Mouse (Mus musculus): ENCODE data around the gene Aff3. TPM values are rescaled to one million over a fixed set of nuclear protein-coding genes. Genes with fewer than 3 reads are reported as not detected.

The Aff3 gene
- total RNA-seq, 2 experiments from 2014 or later: 94.2 to 102 TPM

DNA sequence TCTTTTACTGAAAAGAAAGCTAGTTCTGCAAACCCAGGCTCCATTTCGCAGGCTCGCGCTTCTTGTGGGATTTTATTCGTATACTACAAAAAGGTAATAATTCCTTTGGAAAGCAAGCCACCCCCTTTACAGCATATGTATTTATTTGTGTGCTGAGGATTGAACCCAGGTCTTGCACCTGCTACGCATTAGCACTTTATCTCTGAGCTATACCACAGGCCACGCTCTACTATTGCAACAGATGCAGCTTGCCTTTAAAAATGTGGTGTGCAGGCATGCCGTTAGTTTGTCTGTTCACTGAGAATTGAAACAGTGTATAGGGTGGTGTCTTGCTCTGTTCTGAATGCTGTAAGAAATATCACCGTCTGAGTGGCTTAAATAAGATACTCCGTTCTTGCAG, 426.9 kb downstream of the Aff3 start:
- DNase-seq (ENCODE audit: low spot score in 2 of 2): no peak
- intact Hi-C loops (cut with DNase I): no loop called here

DNA sequence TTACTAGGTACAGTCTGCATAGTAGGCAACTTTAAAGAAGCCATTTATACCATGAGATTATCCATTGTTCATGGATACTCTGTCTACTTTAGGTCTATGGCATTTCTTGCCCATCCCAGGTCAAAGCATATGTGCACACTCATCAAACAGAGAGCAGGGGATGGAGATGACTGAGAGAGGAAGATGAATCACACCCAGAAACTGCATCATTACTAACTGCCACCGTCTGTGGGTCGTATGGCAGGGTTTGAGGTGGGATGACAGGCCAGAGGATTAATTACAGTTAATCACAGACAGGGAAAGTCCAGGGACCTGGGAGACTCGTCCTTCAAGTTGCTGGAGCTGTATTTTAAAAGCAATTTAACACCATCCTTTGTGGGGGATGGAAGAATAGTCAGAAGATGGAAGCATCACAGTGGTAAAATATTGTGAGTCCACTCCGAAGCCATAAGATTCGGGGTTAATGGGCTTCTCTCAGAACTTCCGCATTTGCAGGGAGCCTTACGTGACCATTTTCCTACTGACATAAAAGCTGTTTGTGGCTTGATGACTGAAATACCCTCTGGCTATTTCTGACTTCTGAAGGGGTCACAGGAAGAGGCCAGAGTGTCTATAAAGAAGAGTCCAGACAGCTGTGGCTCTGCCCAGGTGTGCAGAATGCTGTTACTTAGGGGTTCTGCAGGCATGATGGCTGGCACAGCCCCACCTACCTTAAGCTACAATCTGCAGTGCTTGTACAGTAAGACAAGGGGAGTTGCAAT, 427.5 kb downstream of the Aff3 start:
- intact Hi-C loops (cut with DNase I): no loop called here
- no peak for DNase-seq (ENCODE audit: low spot score in 2 of 2)

DNA sequence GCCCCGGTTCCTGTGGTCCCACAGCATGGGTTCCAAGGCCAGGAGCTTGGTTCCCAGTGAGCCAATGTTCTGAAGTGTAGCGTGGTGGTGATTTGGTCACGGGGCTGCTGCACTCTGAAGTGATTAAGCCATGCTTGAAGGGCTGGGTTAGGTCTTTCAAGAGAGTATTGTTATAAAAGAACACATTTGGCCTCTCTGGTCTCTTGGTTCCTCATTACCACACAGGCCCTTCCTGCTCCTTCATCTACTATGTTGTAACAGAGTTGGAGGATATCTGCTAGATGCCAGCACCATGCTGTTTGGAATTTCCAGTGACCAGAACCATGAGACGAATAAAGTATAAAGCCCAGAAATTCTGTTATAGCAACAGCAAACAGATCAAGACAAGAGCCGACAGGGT, 431.6 kb downstream of the Aff3 start:
- intact Hi-C loops (cut with DNase I): no loop called here

GRCm38 (mm10) chr1:38230041-38230440, 434.7 kb downstream of the Aff3 start:
- no peak for DNase-seq (ENCODE audit: low spot score in 2 of 2)
- intact Hi-C loops (cut with DNase I): no loop called here

More for the DNA sequence above, 431.6 kb downstream of the Aff3 start:
- DNase-seq (ENCODE audit: low spot score in 2 of 2): no peak

GRCm38 (mm10) chr1:38228806-38229205, 435.9 kb downstream of the Aff3 start:
- intact Hi-C loops (cut with DNase I): no loop called here
- no peak for DNase-seq (ENCODE audit: low spot score in 2 of 2)

DNA sequence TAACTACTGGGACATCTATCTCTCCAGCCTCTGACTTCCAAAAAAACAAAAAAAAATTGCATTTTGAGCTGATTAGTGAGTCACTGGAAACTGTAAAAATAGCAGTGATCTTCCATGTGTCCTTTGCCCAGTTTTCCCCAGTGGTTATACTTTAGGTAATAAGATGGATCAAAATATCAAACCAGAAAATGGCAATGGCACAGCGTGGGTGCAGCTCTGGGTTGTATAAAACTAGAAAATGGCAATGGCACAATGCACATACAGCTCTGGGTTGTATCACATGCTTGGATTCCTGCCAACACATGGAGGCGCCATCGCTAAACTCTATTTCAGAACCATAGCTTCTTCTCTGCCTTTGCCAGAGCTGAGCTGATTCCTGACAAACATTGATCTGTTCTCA, 439.6 kb downstream of the Aff3 start:
- intact Hi-C loops (cut with DNase I): no loop called here
- no peak for DNase-seq (ENCODE audit: low spot score in 2 of 2)

DNA sequence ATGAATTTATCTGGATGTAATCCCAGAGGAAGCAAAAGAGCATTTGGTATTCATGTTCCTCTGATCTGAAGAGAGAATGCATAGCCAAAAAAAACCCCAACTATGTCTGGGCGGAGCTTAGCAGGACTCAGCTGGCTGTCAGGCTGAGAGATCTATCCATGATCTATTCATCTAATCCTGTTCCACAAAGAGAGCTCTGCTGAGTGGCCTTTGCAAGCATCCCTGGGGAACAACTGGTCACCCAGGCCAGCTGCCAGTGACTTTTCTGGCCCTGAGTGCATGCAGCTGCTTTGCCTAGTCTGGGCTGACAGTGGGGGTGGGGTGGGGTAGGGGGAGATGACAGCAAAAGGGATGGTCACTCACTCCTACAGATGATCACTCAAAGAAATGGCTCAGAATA, 442.6 kb downstream of the Aff3 start:
- DNase-seq (ENCODE audit: low spot score in 2 of 2): peak in 1 of 2 experiments; percentile 30
- intact Hi-C loops (cut with DNase I): no loop called here

DNA sequence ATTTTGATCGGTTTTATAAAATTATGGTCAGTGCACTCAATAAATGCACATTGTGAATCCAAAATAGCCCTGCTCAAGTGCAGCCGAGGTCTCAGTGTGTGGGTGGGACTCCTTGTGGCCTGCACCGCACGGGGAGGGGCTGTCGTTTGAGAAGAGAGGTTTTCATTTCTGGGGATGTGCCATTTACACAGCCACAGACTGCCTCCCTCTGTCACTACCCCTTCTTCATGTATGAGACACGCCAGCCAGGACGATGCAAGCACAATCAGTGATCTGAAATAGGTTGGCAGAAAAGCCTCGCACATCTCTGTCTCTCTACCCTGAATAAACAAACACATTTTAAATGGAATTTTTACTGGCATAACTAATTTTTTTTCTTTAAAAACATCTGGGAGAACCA, 443.3 kb downstream of the Aff3 start:
- no peak for DNase-seq (ENCODE audit: low spot score in 2 of 2)
- intact Hi-C loops (cut with DNase I): no loop called here

- intact Hi-C loops (cut with DNase I): no loop called here
- DNase-seq (ENCODE audit: low spot score in 2 of 2): no peak
Observed at GRCm38 (mm10) chr1:38217912-38218795, 446.6 kb downstream of the Aff3 start.

GRCm38 (mm10) chr1:38217098-38217497, 447.7 kb downstream of the Aff3 start:
- intact Hi-C loops (cut with DNase I): no loop called here
- DNase-seq (ENCODE audit: low spot score in 2 of 2): no peak

DNA sequence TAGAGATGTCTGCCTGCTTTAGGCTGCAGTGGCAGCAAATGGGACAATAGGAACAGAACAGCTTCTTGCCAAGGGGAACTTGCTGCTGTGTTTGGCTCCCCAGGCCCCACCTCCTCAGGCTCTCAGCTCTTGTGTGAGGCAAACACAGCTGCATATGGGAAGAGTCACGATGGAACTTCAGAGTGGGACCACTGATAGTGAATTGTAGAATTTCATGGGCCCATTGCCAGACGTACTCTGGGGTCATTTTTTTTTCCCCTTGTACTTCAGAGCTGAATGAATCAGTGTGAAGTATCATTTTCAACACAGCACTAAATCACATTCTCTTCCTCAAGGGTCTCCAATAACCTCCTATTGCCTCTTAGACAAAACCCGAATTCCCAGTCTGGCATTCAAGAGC, 451.4 kb downstream of the Aff3 start:
- intact Hi-C loops (cut with DNase I): no loop called here
- DNase-seq (ENCODE audit: low spot score in 2 of 2): no peak

- intact Hi-C loops (cut with DNase I): no loop called here
- DNase-seq (ENCODE audit: low spot score in 2 of 2): no peak
Observed at GRCm38 (mm10) chr1:38212386-38212785, 452.4 kb downstream of the Aff3 start.

GRCm38 (mm10) chr1:38202475-38203183, 462.1 kb downstream of the Aff3 start:
- no peak for DNase-seq (ENCODE audit: low spot score in 2 of 2)
- intact Hi-C loops (cut with DNase I): no loop called here

GRCm38 (mm10) chr1:38201796-38202195, 463.0 kb downstream of the Aff3 start:
- DNase-seq (ENCODE audit: low spot score in 2 of 2): no peak
- intact Hi-C loops (cut with DNase I): no loop called here

DNA sequence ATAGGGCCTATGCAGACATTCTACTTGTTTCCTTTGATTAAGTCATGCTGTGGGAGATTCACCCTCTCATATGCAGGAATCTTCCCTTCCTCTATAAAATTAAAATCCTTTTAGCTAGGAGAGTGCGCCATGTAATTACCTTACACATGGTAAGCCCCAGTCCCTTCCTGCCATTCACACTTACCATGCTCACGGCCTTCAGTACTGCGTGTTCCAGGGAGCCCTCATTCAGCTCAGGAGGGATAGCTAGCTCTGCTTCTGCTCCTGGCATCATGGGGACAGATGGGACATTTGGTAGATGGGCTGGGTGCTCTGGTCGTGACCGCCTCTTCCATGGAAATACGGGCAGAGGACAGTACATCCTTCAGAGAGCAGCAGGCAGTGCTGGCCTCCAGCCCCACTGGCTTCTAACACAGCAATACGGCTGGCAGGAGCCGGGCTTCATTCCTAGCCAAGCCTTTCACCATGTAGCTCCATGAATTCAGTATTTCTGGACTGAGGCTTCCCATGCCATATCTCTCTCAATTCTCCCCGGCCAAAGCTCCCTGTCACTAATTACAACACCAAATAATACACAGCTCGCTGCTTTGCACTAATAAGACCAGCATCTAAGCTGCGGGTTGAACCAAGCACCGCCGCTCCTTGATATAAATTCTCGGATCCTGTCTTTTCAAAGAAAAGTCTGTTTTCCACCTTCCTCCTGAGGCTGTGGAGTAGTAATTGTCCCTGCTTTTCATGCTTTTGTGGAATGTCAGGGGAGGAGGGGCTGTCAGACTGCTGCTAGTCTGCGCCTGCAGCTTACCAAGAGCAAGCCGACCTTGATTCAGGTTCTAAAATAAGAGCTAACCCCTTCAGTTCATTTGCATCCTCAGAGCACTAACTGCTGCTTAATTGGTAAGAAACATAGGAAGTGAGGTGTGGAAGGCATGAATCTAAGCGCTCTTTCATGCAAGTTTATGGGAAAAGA, 464.8 kb downstream of the Aff3 start:
- peak; percentile 26 to 43 for DNase-seq (ENCODE audit: low spot score in 2 of 2)
- intact Hi-C loops (cut with DNase I): no loop called here

- intact Hi-C loops (cut with DNase I): no loop called here
- no peak for DNase-seq (ENCODE audit: low spot score in 2 of 2)
Observed at GRCm38 (mm10) chr1:38198393-38199029, 466.2 kb downstream of the Aff3 start.

- intact Hi-C loops (cut with DNase I): no loop called here
- peak; percentile 41 to 47 for DNase-seq (ENCODE audit: low spot score in 2 of 2)
Observed at GRCm38 (mm10) chr1:38197145-38197682, 467.5 kb downstream of the Aff3 start.

GRCm38 (mm10) chr1:38195721-38196120, 469.0 kb downstream of the Aff3 start:
- intact Hi-C loops (cut with DNase I): no loop called here
- no peak for DNase-seq (ENCODE audit: low spot score in 2 of 2)

- intact Hi-C loops (cut with DNase I): loop anchor here (10.0 kb wide), 3 partner anchors 209 to 439 kb away; no protein-coding TSS in a partner anchor
- no peak for DNase-seq (ENCODE audit: low spot score in 2 of 2)
Observed at GRCm38 (mm10) chr1:38186227-38186545, 478.6 kb downstream of the Aff3 start.
